Mouse (Mus musculus) lung, postnatal 36 days (tissue): ENCODE results near the gene Ogfrl1.
A peak's percentile ranks its signal among the peaks of the same experiment; 100 is the strongest.

ENCODE experiments used
- DNase-seq: peaks from one replicate; pipeline ENCODE4 v3.0.0; 2022; ENCODE audit warnings: mixed read lengths

The Ogfrl1 gene

GRCm38 (mm10) chr1:23345633-23346032 lies 51.9 kb downstream of the Ogfrl1 start:
- DNase-seq = no peak

- no peak for DNase-seq
Measured at GRCm38 (mm10) chr1:23342864-23343263, 54.7 kb downstream of the Ogfrl1 start.

- no peak for DNase-seq
Measured at GRCm38 (mm10) chr1:23342224-23342623, 55.3 kb downstream of the Ogfrl1 start.

GRCm38 (mm10) chr1:23335726-23336363 lies 61.7 kb downstream of the Ogfrl1 start:
- DNase-seq = no peak

GRCm38 (mm10) chr1:23335050-23335449 lies 62.5 kb downstream of the Ogfrl1 start:
- no peak for DNase-seq

GRCm38 (mm10) chr1:23332192-23332591 lies 65.4 kb downstream of the Ogfrl1 start:
- DNase-seq = no peak

GRCm38 (mm10) chr1:23325160-23325559 lies 72.4 kb downstream of the Ogfrl1 start:
- DNase-seq = no peak

GRCm38 (mm10) chr1:23324226-23324625 lies 73.3 kb downstream of the Ogfrl1 start:
- peak; percentile 77 for DNase-seq

GRCm38 (mm10) chr1:23323286-23323685 lies 74.3 kb downstream of the Ogfrl1 start:
- peak; percentile 35 for DNase-seq

GRCm38 (mm10) chr1:23322208-23322607 lies 75.4 kb downstream of the Ogfrl1 start:
- no peak for DNase-seq

GRCm38 (mm10) chr1:23321331-23321851 lies 76.2 kb downstream of the Ogfrl1 start:
- DNase-seq = peak; percentile 76

- DNase-seq = peak; percentile 32
Measured at GRCm38 (mm10) chr1:23320591-23321195, 76.9 kb downstream of the Ogfrl1 start.
